Mouse (Mus musculus) right cerebral cortex, postnatal 14 days (tissue): ENCODE data around the gene Eif4a1.
"Not testable (repeated sequence)": the region's sequence is repeated elsewhere in the genome, so short reads cannot be mapped to it uniquely, and the experiment has no call there.

Source experiments
- DNase-seq: peaks from one replicate; pipeline ENCODE4 v3.0.0; 2022

The Eif4a1 gene

DNA sequence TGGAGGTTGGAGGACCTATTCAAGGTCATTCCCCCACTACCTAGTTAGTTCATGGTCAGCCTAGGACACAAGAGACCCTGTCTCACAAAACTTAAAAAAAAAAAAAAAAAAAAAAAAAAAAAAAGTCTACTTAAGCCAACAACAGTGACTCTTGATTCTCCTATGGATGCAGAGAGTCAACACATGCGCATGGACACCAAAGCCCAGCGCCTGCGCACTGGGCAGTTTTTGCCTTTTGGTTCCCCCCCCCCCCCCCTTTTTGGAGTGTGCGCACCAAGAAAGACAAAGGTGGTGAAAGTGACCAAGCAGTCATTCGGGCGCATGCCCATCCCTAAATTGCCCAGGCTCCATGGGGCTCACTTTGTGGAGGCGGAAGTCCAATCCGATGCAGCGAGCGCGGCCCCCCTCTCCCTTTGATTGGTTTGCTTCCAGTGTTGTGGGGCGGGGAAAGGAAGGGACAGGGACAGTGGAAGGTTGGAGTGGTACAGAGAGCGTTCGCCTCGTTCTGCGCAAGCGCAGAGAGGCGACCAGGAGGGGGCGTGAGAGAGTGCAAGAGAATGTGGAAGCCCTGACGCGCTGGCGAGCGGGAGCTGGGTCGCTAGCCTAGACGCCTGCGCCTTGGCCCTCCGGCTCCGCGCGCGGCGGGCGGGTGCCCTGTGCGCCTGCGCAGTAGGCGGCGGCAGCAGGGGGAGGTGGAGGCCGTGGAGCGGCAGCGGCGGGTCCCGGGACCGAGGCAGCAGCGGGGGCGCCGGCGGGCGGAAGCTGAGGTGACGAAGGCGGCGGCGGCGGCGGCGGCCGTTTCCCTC lies 39.7 kb downstream of the Eif4a1 start, which contains the start of gene Fxr2:
TSS of gene Fxr2 (plus strand) at position 707 of the 806 bp plus-strand sequence.
- peak; percentile 100 for DNase-seq

DNA sequence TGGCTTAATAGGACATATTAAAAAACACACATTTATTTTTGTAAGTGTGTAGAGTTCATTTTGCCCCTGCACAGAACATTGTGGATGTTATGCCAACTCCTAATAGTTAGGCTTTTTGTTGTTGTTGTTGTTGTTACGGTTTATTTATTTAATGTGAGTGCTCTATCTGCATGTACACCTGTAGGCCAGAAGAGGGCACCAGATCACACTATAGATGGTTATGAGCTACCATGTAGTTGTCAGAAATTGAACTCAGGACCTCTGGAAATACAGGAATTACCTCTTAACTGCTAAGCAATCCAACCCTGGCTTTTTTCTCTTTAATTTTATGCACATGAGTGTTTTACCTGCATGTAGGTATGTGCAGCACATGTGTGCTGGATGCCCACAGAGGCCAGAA lies 42.4 kb downstream of the Eif4a1 start:
- DNase-seq: no peak

DNA sequence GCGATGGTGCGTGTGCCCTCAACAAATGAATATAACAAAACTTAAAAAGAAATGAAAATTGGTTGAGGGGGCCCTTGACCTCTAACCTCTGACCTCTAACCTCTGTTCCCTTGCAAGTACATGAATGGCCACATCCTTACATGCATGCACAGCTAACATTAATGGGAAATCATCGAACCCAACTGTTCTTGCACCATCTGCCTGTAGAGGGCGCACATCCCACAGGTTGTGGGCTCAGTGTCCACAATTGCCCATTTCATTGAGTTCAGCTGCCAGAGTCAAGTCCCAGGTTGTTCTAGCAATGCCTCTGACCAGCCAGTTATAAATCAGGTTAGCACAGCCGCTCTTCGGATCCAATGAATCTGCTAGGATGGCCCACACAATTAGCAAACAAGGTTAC lies 43.9 kb downstream of the Eif4a1 start:
- DNase-seq: peak; percentile 65

DNA sequence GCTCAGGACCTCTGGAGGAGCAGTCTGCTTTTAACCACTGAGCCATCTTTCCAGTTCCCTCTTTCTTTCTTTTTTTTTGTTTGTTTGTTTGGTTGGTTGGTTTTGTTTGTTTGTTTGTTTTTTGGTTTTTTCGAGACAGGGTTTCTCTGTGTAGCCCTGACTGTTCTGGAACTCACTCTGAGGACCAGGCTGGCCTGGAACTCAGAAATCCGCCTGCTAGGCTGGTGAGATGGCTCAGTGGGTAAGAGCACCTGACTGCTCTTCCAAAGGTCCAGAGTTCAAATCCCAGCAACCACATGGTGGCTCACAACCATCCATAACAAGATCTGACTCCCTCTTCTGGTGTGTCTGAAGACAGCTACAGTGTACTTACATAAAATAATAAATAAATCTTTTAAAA lies 47.9 kb downstream of the Eif4a1 start:
- DNase-seq: not testable (repeated sequence)

DNA sequence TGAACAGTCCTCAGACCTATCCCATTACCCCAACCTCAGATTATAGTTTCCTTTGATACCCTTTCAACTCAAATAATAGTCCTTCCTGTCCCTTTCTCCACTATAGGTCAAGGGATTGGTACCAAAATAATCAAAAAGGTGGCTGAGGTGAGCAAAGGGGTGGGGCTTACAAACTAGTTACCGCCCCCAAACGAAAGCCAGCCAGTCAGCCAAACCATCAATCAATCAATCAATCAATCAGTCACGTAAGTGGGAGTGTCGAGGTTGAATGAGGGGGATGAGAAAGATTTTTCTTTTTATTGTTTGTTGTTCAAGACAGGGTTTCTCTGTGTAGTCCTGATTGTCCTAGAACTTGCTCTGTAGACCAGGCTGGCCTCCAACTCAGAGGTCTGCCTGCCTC lies 49.2 kb downstream of the Eif4a1 start:
- DNase-seq: no peak

DNA sequence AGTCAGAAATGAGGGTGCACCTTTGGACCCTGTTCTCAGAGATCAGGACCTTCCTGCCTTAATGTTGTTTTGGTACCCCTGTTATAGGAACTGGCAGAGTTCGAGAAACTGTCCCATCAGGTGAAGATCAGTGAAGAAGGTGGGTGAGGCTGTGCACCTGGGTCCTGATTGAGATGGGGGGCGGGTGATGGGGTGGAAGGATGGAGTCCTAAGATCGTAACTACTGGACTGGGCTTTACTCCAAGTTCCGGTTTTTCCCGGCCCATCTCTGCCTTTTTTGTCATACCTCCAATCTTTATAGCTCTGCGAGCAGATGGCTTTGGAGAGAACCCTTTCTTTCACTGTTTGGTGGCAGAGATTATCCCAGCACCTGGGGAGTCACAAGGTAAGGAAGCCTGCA lies 49.8 kb downstream of the Eif4a1 start:
- DNase-seq: no peak

DNA sequence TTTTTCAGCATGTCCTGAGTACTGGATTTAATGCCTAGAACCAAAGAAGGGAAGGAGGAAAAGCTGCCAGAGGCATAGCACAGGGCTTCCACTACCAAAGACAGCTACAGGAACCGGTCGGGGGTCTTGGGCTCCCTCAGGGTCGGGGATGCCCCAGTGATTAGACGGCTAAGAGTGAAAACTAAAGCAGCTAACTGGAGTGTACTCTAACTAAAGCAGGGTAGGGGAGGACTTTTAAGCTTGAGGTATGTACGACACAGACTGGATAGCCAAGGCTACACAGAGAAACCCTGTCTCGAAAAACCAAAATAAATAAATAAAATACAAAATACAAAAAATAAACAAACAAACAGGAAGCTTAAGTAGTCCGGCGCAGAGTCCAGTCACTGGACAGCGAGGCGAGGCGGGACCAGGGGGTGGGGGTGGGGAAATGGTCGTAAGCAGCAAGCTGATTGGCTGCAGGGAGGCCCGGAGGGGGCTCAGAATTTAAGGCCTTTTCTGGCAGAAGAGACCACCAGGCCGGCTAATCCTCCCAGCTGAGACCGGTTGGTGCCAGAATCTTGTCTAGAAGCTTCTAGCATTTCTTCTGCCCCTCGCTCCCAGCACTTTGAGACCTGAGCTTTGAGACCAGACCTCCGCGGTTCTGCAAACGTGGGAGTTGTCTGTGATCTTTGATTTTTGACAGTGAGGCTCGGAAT lies 50.5 kb downstream of the Eif4a1 start, which contains the start of gene Sat2:
TSS of gene Sat2 (plus strand) at position 454 of the 698 bp plus-strand sequence.
- peak; percentile 44 for DNase-seq

DNA sequence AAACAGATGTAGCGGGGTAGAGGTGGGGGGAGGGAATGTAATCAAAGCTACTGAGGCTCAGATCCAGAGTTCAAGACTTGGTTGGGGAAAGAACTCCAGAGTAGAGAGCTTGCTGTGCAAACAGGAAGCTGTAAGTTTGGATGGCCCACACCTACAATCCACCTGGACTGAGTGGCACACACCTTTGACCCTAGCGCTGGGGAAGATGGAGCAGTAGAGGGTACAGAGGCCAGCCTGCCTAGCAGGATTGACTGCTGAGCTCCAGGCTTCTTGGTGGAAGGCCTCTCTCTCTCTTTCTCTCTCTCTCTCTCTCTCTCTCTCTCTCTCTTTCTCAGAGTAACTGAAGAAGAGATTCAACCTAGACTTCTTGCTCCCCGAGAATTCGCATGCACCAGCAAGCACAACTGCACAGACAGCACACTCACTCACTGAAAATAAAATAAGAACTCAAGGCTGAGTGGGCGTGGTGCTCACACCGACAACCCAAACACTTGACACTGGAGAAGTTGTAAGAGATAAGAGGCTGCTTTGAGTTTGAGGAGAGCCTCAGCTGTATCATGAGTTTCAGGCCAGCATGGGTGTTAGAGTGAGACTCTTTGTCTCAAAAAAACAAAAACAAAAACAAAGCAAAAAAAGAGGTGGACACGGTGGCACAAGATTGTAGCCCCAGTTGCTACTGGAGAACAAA lies 51.7 kb downstream of the Eif4a1 start:
- no peak for DNase-seq

DNA sequence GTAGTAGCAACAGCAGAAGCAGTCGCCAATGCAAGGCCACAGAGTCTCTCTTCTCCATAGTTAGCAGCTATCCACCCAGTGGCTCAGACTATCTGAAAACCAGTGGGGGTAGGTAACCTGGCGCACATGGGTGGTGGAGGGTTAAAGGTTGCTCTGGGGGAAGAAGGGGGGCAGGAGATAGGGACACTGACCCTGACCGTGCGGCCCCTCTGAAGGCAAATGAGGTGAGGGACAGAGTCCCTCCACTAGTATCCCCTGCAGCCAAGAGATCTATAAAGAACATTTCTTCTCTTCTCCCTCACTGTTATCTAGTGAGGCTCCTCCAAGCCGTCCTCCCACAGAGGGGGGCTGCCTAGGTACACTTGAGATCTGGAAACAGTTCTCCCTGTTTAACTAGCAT lies 54.4 kb downstream of the Eif4a1 start, which contains the start of gene Shbg:
TSS of gene Shbg (minus strand) at position 101 of the 400 bp plus-strand sequence.
- DNase-seq: no peak
